Mouse (Mus musculus): Measurements from ENCODE around the gene Txnip. TPM values are rescaled to one million over a fixed set of nuclear protein-coding genes. Genes with fewer than 3 reads are reported as not detected.

Gene Txnip
- polyA plus RNA-seq, 1 experiment: 75.5 TPM

DNA sequence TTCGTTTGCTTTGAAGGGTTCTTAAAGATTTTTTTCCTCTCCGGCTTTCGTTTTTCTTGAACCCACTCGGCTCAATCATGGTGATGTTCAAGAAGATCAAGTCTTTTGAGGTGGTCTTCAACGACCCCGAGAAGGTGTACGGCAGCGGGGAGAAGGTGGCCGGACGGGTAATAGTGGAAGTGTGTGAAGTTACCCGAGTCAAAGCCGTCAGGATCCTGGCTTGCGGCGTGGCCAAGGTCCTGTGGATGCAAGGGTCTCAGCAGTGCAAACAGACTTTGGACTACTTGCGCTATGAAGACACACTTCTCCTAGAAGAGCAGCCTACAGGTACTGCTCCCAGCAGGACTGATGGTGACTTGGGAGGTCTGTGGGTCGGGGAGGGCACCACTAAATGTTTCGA is 402 bp downstream of the Txnip start:
- Histone ChIP-seq H3K27me3 (ENCODE audit: control insufficient read depth, insufficient read depth, low read length) (no peaks in the 10 kb centered on the region), H3K27ac (ENCODE audit: control insufficient read depth, insufficient read depth, low read depth, low read length) (peak overlapping the region; percentile 77), H3K36me3 (ENCODE audit: control insufficient read depth, insufficient read depth, low read length) (peaks cover 5% of the 10 kb centered on the region), H3K4me3 (ENCODE audit: control insufficient read depth, low read depth, low read length) (peak overlapping the region; percentile 84), H3K4me1 (ENCODE audit: control insufficient read depth, insufficient read depth, low read length) (peaks cover 6% of the 10 kb centered on the region)
- no peak; the same call in 1 of the 2 replicates for TF ChIP-seq POLR2A (IDR thresholded peaks at IDR 0.05; ENCODE audit: control insufficient read depth, low read depth, low read length)
- TF ChIP-seq CTCF (IDR thresholded peaks at IDR 0.05; ENCODE audit: control insufficient read depth, insufficient read depth, insufficient replicate concordance, low read depth, low read length): no peak

- H3K4me3 ChIP-seq (ENCODE audit: control insufficient read depth, low read depth, low read length): peak overlapping the region; percentile 63
- no peak for TF ChIP-seq CTCF (IDR thresholded peaks at IDR 0.05; ENCODE audit: control insufficient read depth, insufficient read depth, insufficient replicate concordance, low read depth, low read length)
- no peak for TF ChIP-seq POLR2A (IDR thresholded peaks at IDR 0.05; ENCODE audit: control insufficient read depth, low read depth, low read length)
- H3K4me1 ChIP-seq (ENCODE audit: control insufficient read depth, insufficient read depth, low read length): peaks cover 6% of the 10 kb centered on the region
- peaks cover 5% of the 10 kb centered on the region for H3K36me3 ChIP-seq (ENCODE audit: control insufficient read depth, insufficient read depth, low read length)
- H3K27ac ChIP-seq (ENCODE audit: control insufficient read depth, insufficient read depth, low read depth, low read length): peak overlapping the region; percentile 19
- H3K27me3 ChIP-seq (ENCODE audit: control insufficient read depth, insufficient read depth, low read length): no peaks in the 10 kb centered on the region
Observed at GRCm38 (mm10) chr3:96558668-96559196, 975 bp downstream of the Txnip start.

DNA sequence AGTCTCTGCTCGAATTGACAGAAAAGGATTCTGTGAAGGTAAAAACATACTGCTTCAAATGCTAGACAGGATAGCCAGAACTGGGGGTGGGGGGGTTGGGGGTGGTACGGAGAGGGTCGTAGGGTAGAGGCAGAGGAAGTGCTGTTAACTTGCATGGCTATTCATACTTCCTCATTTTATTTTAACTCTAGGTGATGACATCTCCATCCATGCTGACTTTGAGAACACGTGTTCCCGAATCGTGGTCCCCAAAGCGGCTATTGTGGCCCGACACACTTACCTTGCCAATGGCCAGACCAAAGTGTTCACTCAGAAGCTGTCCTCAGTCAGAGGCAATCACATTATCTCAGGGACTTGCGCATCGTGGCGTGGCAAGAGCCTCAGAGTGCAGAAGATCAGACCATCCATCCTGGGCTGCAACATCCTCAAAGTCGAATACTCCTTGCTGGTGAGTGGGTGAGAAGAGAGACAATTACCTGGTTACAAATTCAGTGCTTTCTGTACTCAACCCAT is 1.7 kb downstream of the Txnip start:
- no peaks in the 10 kb centered on the region for H3K27me3 ChIP-seq (ENCODE audit: control insufficient read depth, insufficient read depth, low read length)
- peak overlapping the region; percentile 9; the same call in 1 of the 2 replicates for H3K27ac ChIP-seq (ENCODE audit: control insufficient read depth, insufficient read depth, low read depth, low read length)
- H3K4me3 ChIP-seq (ENCODE audit: control insufficient read depth, low read depth, low read length): peak overlapping the region; percentile 70
- H3K4me1 ChIP-seq (ENCODE audit: control insufficient read depth, insufficient read depth, low read length): peaks cover 6% of the 10 kb centered on the region
- peaks cover 5% of the 10 kb centered on the region for H3K36me3 ChIP-seq (ENCODE audit: control insufficient read depth, insufficient read depth, low read length)
- TF ChIP-seq CTCF (IDR thresholded peaks at IDR 0.05; ENCODE audit: control insufficient read depth, insufficient read depth, insufficient replicate concordance, low read depth, low read length) (no peak), POLR2A (IDR thresholded peaks at IDR 0.05; ENCODE audit: control insufficient read depth, low read depth, low read length) (peak; percentile 14; the same call in 1 of the 2 replicates)

GRCm38 (mm10) chr3:96559911-96560850 is 2.4 kb downstream of the Txnip start:
- H3K36me3 ChIP-seq (ENCODE audit: control insufficient read depth, insufficient read depth, low read length): peaks cover 5% of the 10 kb centered on the region
- TF ChIP-seq POLR2A (IDR thresholded peaks at IDR 0.05; ENCODE audit: control insufficient read depth, low read depth, low read length) (no peak), CTCF (IDR thresholded peaks at IDR 0.05; ENCODE audit: control insufficient read depth, insufficient read depth, insufficient replicate concordance, low read depth, low read length) (no peak)
- no peaks in the 10 kb centered on the region for H3K27me3 ChIP-seq (ENCODE audit: control insufficient read depth, insufficient read depth, low read length)
- H3K4me3 ChIP-seq (ENCODE audit: control insufficient read depth, low read depth, low read length): peak overlapping the region; percentile 70
- peaks cover 6% of the 10 kb centered on the region for H3K4me1 ChIP-seq (ENCODE audit: control insufficient read depth, insufficient read depth, low read length)
- peak overlapping the region; percentile 69 for H3K27ac ChIP-seq (ENCODE audit: control insufficient read depth, insufficient read depth, low read depth, low read length)

DNA sequence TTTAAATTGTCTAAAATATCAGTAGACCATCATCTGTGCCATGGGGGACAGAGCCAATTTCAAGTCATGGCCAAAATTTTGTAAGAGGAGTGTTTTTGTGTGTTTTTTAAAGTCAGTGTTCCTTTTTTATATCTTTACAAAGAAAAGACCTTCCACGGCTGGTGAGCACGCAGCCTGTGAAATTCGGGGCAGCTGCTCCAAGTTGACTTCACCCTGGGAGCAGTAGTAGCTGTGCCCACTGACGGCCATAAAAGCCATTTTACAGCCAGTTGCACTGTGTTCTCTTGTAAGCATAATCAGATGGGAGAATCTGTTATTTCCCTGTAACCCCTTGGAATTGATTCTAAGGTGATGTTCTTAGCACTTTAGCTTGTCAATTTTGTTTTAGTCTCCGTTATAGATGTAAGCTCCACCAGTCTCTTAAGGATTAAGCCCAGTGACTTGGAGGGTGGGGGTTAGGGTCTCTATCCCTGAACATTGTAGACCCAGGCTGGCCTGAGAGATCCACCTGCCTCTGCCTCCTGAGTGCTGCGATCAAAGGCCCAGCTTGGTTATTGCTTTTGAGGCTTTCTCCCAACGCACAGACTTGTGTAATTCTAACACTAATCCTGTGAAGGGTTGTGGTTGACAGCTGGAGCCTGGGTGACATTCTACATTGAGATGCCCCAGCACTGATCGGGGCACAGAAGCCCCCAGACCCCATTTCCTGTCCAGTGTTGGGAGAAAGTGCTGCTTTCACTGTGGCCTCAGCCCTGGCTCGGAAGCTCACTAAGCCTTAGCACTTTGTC is 3.3 kb downstream of the Txnip start:
- Histone ChIP-seq H3K4me3 (ENCODE audit: control insufficient read depth, low read depth, low read length) (peak overlapping the region; percentile 70), H3K36me3 (ENCODE audit: control insufficient read depth, insufficient read depth, low read length) (peaks cover 5% of the 10 kb centered on the region), H3K4me1 (ENCODE audit: control insufficient read depth, insufficient read depth, low read length) (peaks cover 6% of the 10 kb centered on the region), H3K27me3 (ENCODE audit: control insufficient read depth, insufficient read depth, low read length) (no peaks in the 10 kb centered on the region), H3K27ac (ENCODE audit: control insufficient read depth, insufficient read depth, low read depth, low read length) (peak overlapping the region; percentile 36; the same call in 1 of the 2 replicates)
- TF ChIP-seq POLR2A (IDR thresholded peaks at IDR 0.05; ENCODE audit: control insufficient read depth, low read depth, low read length): no peak
- no peak for TF ChIP-seq CTCF (IDR thresholded peaks at IDR 0.05; ENCODE audit: control insufficient read depth, insufficient read depth, insufficient replicate concordance, low read depth, low read length)

GRCm38 (mm10) chr3:96561946-96562681 is 4.4 kb downstream of the Txnip start:
- peaks cover 4% of the 10 kb centered on the region for H3K4me1 ChIP-seq (ENCODE audit: control insufficient read depth, insufficient read depth, low read length)
- H3K36me3 ChIP-seq (ENCODE audit: control insufficient read depth, insufficient read depth, low read length): peaks cover 5% of the 10 kb centered on the region

More at GRCm38 (mm10) chr3:96561946-96562681, 4.4 kb downstream of the Txnip start:
- Histone ChIP-seq H3K4me3 (ENCODE audit: control insufficient read depth, low read depth, low read length) (peak overlapping the region; percentile 14), H3K27ac (ENCODE audit: control insufficient read depth, insufficient read depth, low read depth, low read length) (peak overlapping the region; percentile 55), H3K27me3 (ENCODE audit: control insufficient read depth, insufficient read depth, low read length) (no peaks in the 10 kb centered on the region)
- TF ChIP-seq CTCF (IDR thresholded peaks at IDR 0.05; ENCODE audit: control insufficient read depth, insufficient read depth, insufficient replicate concordance, low read depth, low read length): no peak
